Mouse (Mus musculus) adrenal gland (tissue): Measurements from ENCODE around the gene Plekhm3.

Experiments used
- intact Hi-C: fragments of 180-260 bp; cut with DNase I; formaldehyde crosslinking; loops from one replicate; pipeline ENCODE4 v1.15.1; 2025

Plekhm3 gene

DNA sequence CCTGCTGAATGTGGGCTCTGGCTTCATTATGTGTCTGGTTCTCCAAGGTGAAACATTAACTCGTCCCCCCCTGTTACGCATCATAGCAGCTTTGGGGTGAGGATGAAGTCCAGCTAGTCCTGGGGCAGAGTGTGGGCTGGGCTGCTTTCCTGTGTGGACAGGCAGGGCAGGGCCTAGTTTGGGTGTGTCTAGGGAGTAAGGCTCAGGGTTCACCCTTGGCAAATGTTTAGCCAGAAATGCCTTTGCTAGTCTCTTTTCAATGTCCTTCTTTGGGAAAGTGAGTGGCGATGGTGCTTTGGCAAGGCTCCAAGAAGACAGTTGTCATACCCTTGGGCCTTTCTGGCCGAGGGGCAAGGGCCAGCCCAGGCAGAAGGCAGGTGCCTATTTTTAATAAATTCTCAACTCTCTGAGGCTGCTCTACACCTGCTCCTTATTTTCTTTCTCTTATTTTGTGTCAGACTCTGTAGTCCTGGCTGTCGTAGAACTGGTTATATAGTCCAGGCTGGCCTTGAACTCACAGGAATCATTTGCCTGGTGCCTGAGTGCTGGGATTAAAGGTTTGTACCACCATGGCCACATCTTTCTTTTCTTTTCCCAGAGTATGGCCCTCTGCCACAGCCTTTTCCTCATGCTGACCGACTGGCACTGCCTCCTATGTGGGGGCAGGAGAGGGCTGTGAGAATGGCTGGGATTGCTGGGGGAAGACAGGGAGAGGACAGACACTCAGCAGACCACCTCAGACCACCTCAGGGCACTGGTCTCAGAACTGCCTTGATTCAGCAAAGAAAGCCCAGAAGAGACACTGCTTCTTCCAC lies 168.7 kb downstream of the Plekhm3 start:
- intact Hi-C loops = no loop called here

- intact Hi-C loops = loop anchor here (5.0 kb wide), 1 partner anchor 38 kb away; no protein-coding TSS in a partner anchor
These were observed 176.8 kb downstream of the Plekhm3 start for GRCm38 (mm10) chr1:64779863-64780262.

GRCm38 (mm10) chr1:64779415-64779814 lies 177.2 kb downstream of the Plekhm3 start:
- intact Hi-C loops = loop anchor here (5.0 kb wide), 1 partner anchor 37 kb away; no protein-coding TSS in a partner anchor

GRCm38 (mm10) chr1:64773305-64773704 lies 183.3 kb downstream of the Plekhm3 start:
- intact Hi-C loops = no loop called here

GRCm38 (mm10) chr1:64770169-64770568 lies 186.5 kb downstream of the Plekhm3 start:
- intact Hi-C loops = no loop called here

- intact Hi-C loops = no loop called here
These were observed 195.0 kb downstream of the Plekhm3 start for GRCm38 (mm10) chr1:64761646-64762045.

GRCm38 (mm10) chr1:64757766-64758165 lies 198.9 kb downstream of the Plekhm3 start:
- intact Hi-C loops = no loop called here

- intact Hi-C loops = no loop called here
These were observed 199.4 kb downstream of the Plekhm3 start for GRCm38 (mm10) chr1:64757254-64757653.

GRCm38 (mm10) chr1:64756640-64757030 lies 200.0 kb downstream of the Plekhm3 start:
- intact Hi-C loops = no loop called here

DNA sequence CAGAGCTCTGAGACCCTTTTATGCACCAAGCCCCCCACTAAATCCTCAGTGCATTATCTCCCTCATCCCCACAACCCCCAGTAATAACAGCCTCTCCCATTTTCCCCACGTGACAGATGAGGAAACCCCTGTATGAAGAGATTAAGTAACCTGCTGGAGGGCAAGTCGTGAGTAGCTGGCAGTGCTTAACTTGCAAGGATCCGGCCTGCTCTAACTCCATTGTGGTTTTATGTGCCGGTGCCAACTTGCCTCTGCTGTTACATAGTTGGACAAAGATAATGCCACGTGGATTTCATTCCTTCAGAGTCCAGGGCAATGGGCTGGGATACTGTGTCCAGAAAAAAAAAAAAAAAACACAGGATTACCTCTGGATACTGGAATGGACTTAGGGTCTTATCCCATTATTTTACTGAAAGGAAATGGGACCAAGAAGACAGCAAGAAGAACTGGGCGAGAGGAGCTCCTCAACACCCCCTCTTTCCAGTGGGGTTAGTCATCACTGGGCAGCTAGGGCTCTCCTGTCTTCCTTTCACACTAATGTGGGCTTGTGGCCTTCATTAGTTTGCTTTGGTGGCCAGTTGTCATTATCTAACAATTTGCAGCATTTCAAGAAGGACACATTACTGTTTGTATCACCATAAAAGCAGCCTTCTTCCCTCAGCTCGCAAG lies 200.5 kb downstream of the Plekhm3 start:
- intact Hi-C loops = no loop called here

GRCm38 (mm10) chr1:64754658-64755057 lies 202.0 kb downstream of the Plekhm3 start:
- intact Hi-C loops = no loop called here

DNA sequence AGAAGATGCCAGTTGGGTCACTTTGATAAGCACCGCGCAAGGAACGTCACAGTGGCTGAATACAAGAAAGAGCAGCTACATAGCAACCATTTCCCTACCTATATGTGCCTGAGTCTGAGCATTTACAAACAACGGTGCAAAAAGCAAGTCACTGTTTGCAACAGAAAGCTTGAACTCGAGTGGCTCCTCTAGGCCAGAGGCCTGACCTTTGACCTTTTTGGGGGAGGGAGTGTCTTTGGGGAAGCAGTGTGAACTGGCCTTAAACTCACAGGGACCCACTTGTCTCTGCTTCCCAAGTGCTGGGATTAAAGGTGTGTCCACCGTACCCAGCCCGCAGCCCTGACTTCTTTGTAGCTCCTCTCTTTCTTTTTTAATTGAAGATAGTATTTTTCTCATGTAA lies 203.0 kb downstream of the Plekhm3 start:
- intact Hi-C loops = no loop called here

DNA sequence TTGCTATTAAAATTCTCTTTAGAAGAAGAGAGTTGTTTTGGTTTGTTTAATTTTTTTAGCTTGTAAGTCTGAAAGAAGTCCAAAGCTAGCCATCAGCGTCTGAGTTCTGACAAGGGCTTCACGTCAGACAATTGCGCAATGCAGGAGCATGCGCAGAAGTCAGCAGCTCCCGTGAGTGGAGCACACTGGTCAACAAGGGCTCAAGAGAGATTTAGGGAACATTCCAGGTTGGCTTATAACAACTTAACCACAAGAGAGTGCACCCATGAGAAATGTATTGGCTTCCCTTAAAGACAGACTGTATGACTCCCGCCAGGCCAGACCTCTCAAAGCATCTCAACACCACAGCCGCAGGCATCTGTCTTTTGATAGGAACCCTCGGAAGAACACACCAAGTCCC lies 203.5 kb downstream of the Plekhm3 start:
- intact Hi-C loops = no loop called here

DNA sequence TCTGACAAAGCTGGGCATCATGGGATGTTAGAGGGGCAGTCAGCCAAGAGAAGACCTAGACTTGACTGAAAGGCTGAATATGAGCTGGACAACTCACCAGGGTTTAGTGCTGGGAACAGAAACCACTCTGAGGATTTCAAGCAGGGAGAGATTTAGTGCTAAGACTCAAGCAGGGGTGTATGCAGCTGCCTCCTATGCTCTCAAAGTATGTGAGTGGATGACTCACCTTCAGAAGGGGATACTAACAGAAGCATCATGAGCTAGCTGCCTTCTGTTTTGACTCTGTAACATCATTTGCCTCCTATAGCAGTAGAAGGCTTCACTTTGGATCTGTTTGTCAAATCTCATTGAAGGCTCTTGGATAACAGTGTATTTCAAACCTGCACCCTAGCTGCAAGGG lies 212.0 kb downstream of the Plekhm3 start:
- intact Hi-C loops = loop anchor here (5.0 kb wide), 1 partner anchor 33 kb away; no protein-coding TSS in a partner anchor

GRCm38 (mm10) chr1:64742741-64743408 lies 213.7 kb downstream of the Plekhm3 start:
- intact Hi-C loops = loop anchor here (5.0 kb wide), 1 partner anchor 34 kb away; no protein-coding TSS in a partner anchor

GRCm38 (mm10) chr1:64738661-64739082 lies 218.0 kb downstream of the Plekhm3 start:
- intact Hi-C loops = loop anchor here (10.0 kb wide), 1 partner anchor 436 kb away; no protein-coding TSS in a partner anchor

GRCm38 (mm10) chr1:64738180-64738555 lies 218.5 kb downstream of the Plekhm3 start:
- intact Hi-C loops = loop anchor here (10.0 kb wide), 1 partner anchor 437 kb away; no protein-coding TSS in a partner anchor

DNA sequence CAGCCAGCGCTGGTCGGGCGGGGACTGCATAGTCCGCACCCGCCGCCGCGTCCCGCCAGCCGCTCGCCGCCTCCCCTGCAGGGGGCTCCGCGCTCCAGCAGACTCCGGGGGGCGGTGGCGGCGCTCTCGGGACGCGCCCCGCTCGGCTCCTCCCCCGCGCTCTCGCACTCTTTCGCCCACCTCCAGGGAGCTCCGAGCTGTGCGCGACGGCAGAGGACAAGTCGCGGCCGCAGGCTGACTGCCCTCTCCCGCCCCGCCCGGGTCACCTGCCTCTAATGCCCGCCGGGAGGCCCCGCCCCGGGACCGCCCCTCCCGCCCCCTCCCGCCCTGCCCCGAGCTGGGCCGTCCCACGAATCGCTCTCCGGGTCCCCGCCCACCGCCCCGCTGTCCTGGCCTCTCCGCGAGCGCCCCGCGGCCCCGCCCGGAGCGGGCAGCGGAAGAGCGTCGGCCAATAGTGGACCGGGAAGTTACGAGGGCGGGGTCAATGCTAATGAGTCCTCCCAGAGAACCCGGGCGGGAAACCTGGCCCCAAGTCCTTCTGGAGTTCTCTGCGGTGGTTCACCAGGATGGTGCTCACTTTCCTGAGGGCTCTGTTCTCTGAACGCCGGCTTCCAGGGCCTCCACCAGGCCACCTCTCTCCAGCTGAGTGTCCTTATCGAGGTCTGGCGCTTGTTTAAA lies 219.0 kb downstream of the Plekhm3 start, which contains the start of gene Fzd5:
TSS of gene Fzd5 (minus strand) at position 250 of the 678 bp plus-strand sequence.
- intact Hi-C loops = loop anchor here (2.0 to 10.0 kb wide), 2 partner anchors 181 to 437 kb away; no protein-coding TSS in a partner anchor

GRCm38 (mm10) chr1:64736681-64737501 lies 219.7 kb downstream of the Plekhm3 start:
- intact Hi-C loops = loop anchor here (2.0 to 10.0 kb wide), 2 partner anchors 182 to 438 kb away; no protein-coding TSS in a partner anchor
